Mouse (Mus musculus) embryo, embryonic 11.5 days (tissue): ENCODE measurements around the gene Gm48552.

Experiments used
- DNase-seq: peaks from one replicate; pipeline ENCODE4 v3.0.0-alpha.2; 2012; ENCODE audit warnings: low read depth, low spot score

The Gm48552 gene

DNA sequence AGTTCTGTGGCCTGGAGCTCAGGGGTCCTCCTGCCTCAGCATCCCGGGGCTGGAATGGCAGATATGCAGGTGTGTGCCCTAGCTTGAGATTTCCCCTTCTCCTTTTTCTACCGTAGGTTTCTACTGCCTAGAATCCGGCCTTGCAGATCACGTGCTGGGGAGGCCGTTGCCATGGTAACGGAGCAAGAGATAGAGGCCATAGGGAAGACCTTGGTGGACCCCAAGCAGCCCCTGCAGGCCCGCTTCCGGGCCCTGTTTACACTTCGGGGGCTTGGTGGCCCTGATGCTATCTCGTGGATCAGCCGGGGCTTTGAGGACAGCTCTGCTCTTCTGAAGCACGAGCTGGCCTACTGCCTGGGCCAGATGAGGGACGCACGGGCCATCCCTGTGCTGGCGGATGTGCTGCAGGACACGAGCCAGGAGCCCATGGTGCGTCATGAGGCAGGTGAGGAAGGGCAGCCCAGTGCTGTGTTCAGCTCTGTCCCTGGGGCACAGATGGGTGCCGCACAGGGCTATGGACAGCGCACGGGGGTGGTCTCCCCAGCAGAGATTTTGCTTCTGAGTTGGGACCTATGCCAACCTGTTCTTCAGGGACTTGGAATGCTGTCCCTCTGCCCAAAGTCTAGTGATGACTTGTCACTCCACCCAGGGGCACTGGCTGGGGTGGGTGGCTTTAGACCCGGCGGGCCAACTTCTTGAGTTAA lies 3.0 kb upstream of the Gm48552 start:
- DNase-seq, result no peak

DNA sequence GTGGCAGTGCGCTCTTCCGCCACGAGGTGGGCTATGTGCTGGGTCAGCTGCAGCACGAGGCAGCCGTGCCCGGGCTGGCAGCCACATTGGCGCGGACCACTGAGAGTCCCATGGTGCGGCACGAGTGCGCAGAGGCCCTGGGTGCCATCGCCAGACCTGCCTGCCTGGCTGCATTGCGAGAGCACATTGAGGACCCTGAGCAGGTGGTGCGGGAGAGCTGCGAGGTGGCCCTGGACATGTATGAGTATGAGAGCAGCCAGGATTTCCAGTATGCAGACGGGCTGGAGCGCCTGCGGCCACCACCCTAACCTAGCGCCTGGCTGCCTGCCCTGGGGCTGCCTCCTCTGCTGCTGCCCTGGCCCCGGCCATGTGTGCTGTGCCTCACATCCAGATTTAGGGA lies 1.1 kb upstream of the Gm48552 start:
- no peak for DNase-seq

DNA sequence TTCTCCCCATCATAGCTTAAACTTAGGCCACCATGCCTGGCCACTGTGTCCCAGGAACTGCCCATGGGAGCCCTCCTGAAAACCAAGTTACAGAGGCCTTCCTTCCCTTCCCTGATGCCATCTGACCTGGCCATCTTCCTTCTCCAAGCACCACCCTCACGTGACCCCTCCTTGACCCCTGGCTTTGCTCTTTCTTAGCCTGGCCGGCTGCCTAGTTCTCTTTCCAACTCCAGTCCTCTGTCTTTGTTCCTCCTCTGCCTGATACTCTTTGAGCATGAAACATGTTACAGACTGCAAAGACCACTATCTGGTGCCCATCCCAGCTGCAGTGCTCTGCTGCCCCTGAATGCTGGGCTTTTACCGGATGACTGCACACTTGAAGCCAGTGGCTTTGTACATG lies 568 bp downstream of the Gm48552 start:
- DNase-seq, result no peak

DNA sequence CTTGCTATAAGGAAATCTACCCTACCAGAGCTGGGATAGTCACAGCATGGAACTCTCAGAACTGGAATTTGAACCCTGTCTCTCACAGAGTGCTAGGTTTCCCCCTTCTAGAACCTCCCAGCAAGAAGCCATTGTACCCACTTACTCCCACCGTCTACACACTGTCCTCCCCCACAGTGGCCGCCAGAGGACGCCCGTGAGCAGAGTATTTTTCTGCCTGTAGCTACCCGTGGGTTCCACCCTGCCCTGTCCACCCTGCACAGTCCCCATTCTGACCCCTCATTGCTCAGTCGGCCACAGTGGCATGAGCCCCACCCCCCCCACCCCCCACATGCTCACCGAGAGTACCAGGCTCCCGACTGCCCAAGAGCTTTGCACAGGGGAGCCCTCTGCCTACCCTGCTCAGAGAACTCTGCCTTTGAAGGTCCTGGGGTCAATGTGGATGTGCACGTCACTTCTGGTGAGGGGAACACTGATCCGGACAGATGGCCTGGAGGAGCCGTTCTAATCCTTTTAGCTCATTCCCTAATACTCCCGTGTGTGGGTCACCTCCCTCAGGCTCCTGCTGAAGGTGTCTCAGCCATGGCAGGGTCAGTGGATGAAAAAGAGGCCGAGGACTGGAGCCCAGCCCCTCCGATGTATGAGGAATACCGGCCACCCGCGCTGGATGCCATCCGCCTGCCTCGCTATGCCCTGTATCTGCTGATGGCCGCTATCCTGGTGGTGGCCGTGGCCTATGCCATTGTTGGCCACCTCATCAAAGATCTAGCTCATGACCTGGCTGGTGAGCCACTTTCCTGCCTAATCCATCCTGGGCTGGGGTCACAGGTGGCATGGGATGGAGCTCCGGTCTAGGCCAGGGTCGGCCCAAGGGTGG lies 1.2 kb downstream of the Gm48552 start:
- DNase-seq, result no peak

DNA sequence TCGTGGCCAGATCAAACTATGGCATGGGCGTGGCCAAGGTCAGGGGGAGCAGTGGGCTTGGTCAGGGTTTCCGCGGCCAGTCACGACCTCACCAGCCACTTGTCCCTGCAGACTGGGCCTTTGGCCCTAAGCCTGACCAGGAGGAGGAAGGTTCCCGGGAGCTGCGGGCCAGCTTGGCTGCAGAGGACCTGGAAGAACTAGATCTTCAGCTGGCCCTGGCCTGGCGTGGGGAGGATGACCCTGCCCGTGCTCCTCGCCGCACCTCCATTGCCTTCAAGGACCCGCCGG lies 1.8 kb downstream of the Gm48552 start:
- DNase-seq, result no peak

DNA sequence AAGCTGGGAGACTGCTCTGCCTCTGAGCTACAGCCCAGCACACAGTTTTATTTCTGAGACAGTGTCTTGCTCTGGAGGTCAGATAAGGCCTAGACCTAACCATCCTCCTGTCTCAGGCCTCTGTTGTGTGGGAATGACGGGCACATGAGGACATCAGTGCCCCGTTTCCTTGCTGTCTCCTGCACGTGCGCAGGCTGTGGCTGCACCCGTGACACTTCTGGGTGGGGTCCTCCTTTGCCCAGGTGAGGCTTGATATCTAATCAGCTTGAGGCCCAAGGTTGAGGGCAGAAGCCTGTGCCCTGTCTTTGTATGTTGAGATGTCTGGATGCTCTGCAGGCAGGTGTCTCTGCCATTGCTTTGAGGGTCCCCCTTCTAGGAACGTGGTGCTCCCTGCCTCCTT lies 3.5 kb downstream of the Gm48552 start:
- no peak for DNase-seq

DNA sequence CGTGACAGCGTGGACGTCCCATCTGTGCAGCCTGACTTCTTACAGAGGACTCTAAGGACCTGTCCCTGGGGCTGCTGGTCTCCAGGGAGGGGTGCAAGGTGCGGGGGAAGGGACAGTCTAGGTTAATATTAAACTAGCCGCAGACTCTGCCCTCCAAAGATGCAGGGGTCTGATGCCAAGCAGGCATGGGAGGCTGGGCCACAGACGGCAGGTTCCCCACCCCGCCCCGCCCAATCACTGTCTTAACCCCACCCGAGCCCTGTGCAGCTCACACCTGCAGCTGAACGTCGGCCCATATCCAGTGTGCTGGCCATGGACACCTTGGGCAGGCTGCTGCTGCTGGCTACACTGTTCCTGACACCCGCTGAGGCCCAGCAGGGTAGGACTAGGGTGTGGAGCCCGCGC lies 4.0 kb downstream of the Gm48552 start, which contains the start of gene Smim24:
Gene Smim24 (plus strand): TSS at position 271 of the 405 bp plus-strand sequence.
- DNase-seq, result no peak

DNA sequence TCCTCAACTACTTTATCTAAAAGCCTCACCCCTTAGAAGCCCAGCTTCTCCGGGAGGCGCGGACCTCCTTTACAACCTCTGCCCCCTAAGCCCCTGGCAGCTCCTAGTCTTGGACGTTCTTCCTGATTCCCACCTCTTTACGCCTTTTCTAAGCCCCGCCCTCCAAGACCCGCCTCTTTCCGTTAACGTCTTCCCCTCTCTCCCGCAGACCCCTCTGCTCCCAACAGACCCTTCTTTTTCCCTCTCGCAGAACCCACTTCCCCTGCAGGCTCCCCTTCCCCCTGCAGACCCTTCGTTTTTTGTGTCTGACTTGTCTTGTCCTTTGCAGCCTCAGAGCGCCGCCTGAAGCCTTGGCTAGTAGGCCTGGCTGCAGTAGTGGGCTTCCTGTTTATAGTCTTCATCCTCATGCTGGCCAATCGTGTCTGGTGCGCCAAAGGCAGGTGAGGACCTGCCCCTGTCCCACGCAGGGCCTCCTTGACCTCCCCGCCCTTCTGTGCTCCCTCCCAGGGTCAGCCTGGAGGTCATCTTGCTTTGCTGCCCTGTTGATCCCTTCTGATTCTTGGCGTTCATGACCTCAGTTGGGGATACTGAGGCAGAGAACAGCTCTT lies 4.8 kb downstream of the Gm48552 start:
- DNase-seq, result no peak

DNA sequence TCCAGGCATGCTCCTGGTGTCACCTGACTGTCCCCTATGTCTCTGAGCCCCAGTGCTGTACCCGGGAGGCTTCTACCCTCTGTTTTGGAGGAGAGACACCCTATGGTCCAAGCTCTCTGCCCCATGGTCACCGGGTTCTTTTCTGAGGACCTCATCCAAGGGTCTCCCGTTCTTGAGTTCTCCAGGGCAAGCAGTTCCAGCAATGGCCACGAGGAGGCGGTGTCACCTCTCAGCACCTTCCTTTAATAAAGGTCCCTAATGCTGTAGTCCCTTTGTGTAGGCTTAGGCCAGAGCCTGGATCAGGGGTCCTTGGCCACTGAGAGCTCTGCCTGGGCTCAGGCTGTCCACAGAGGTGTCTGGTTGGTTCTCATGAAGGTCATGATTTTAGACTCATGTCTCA lies 6.3 kb downstream of the Gm48552 start:
- DNase-seq, result no peak

DNA sequence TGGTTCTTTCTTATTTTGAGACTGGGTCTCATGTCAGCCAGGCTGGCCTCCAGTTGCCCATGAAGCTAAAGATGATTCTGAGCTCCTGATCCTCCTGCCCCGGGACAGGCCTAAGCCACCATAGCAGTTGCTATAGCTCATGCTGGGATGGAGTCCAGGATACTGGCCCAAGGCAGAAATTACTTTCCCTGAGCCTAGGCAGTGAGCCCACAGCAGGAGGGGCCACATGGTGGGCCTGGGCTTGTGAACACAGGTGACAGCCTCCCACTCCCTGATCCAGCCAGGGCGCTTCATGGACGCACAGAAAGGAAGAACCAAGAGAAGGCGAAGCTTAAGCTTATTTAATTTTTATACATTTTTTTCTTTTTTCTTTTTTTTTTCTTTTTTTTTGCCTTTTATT lies 7.1 kb downstream of the Gm48552 start:
- DNase-seq, result no peak

DNA sequence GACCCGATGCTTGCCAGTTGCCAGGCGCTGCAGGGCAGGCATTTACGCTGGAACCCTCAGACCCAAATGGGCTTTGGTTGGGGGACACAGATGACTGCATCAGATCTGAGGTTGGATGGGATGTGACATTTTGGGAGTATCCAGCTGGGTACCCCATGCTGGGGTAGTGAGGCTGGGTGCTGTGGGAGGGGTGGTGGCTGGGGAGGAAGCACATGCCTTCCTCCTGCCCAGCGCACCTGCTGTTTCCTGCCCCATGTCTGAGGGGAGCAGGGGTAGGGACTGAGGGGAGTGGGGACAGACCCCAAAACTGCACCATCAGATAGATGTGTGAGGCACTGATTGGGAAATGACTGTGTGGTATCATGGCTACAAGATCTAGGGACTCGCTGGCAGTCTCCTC lies 7.9 kb downstream of the Gm48552 start:
- no peak for DNase-seq

DNA sequence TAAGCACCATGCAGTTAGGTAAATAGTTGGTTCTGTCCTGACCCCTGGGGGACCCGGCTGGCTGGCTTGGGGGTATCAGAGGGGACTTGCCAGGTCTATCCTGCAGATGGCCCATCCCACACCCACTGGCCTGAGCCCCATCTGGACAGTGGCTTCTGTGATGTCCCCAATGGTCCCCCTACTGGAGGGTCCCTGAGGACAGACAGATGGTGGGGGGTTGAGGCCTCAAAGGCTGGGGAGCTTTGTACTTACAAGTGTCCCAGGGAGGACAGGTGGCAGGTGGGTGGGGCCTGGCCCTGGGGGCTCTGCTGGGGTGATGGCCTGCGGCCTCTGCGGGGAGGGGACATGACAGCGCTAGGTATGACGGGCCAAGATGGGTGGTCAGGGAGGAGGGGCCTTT lies 10.5 kb downstream of the Gm48552 start:
- no peak for DNase-seq

DNA sequence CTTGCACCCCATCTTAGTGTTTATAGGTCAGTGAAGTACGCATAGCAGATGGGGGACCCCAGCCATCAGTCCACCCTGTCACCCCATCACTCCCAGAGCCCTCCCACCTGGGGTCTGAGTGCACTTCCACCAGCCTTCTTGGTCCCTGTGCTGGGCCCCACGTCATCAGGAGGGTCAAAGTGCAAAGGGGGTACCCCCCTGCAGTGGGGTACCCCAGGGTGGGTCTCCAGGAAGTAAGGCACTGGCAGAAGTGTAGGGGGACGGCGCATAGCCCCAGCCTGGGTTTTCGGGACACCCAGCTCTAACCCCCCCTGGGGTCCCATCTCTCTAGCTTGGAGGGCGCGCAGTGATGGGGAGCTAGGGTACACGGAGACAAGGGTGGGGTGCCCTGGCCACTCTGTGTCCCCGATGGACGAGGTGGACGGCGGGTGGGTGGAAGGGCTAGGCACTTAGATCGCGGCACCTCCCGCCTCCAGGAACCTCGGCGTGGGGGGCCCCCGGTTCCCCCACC lies 11.0 kb downstream of the Gm48552 start:
- DNase-seq, result no peak

DNA sequence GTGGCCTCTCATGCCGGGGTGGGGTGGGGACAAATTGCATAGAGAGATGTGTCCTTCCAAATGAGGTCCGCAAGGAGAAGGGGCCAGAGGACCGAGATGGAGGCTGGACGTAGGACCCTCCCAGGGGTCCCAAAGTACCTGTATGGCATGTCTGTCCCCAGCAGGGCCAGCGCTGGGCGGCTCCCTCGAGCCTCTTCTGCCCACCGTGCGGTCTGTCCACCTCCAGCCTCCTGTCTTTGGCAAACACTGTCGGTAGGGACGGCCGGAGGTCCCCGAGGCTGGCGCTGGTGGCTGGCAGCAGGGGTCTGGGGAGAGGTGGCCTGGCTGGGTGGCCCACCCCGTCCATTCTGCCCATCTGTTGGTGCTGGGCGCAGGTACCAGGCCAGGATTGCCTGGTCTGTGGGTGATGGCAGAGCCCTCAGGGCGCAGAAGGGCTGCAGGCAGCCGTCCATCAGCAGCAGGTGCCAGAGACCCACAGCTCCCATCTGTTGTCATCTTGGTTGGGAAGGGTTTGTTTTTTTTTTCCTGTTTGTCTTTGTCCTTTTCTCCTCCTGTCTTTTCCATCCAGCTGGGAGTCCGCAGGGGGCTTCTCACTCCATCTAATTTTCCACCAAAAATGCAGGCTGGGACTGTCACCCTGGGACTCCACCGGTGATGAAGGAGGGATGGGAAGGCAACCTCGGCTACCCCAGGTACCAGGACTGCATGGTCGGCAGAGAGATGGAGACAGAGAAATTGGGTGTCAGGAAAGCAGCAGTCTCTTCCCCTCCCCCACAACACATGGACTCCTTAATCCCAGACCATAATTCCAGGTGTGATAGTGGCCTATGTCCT lies 11.8 kb downstream of the Gm48552 start:
- DNase-seq, result no peak

DNA sequence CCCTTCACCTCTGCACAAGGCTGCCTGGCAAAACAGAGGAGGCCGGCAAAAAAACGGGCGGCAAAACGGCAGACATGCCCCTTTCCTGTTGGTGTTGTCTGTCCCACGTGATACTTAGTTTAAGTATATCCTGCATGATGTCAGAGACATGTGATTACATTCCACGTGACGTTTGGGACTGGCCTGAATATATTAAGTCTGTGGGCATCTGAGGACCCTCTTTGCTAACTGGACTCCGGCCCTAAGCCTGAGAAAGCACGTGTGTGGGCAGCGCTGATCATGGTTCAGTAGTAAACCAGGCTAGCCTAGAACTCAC lies 12.4 kb downstream of the Gm48552 start:
- no peak for DNase-seq

DNA sequence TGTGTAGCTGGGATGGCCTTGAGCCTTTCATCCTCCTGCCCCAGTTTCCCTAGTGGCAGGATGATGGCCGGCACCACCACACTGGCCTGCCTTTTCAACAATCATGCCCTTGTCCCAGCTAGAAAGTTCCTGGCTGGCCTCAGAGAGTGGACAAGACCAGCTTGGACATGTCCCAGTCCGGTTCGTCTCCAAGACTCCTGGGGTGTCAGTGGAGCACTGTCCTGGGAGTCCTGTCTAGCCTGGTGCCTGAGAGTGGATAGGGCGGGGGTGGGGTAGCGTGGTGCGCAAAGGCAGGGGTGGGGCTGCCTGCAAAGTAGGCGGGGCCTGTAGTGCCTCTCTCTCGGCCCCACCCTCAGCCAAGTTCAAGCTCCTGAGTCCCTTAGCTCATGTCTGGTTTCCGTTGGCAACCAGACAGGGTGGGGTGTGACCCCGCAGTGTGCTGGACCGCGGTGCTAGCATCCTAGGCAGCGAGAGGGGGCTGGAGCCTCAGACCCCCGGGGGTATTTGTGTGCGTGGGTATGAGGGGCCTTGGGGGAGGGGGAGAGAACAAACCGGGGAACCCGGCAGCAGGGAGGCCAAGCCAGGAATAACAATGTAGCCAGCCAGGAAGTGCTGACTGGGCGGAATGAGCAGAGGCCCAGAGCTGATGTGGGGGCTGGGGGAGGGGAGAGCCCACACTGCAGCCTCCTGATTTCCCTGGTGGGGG lies 12.9 kb downstream of the Gm48552 start:
- peak; percentile 73 for DNase-seq

DNA sequence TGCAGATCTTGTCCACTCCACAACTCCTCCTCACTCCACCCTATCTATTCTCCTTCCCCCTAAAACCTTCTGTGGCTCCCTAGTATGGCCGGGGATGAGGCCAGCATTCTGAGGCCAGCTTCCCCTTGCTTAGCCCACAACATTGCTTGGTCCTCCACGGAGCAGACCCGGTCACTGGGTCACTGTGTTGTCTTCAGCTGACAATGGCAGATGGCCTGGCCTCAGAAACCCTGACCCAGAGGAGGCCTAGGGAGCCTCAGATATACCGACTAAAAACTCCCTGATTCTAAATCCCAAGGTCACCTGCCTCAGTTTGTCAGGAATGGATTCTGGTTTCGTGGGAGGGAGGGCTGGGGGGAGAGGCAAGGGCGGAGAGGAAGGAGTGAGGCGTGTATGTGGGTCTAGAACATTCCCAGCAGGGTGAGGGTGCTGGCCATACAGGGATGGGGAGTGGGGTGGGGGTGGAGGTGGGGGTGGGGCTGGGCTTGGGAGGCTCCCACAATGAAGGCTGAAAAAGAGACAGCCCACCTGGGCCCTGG lies 13.5 kb downstream of the Gm48552 start:
- no peak for DNase-seq

DNA sequence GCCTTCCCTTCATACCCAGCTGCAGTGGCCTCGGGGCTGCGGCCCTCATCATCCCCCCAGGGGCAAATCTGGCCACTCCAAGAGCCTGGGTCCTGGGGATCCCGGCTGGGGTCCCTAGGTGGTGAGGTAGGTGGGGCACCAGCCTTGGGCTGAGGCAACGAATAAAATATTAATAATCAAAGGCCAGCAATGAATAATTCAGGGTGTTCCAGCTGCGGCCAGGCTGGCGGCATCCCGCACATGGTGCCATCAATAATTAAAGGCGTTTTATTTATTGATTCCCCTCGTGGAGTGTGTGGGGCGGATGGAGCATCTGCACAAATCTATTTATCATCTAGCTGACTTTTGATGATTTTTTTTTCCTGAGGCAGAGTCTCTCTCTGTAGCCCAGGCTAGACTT lies 14.7 kb downstream of the Gm48552 start:
- DNase-seq, result no peak

DNA sequence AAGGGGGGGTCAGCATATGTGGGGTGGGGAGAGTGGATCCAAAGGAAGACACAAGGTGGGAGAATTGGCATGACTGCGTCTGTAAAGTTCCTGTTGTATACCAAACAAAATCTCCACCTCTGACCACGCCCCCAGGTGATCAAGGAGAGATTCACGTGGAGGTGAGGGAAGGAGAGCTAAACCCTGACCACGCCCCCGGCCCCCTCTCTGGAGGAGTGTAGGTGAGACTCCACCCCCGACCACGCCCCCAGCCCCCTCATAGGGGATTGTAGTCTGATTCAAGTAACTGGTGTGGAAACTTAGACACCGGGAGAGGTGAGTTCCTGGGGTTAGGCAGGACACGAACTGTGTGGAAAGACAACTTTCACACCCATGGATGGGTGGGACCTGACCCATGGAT lies 15.3 kb downstream of the Gm48552 start:
- no peak for DNase-seq

DNA sequence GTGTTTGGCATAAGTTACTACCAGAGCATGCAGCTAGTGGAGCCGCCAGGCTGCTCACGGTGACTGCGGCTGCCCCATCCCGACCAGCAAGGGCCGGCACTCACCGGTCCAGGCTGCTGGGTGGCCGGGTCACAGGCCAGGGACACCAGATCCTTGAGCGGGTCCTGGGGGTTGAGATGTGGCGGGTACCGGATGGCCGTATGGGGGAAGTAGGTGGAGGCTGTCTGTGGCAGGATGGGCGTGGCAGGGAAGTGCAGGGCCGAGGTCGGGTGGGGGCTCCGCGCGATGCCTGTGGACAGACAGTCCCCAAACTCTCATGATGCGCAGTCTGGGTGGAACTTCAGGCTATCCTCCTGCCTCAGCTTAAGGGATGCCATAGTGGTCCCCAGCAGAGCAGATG lies 15.9 kb downstream of the Gm48552 start:
- DNase-seq, result no peak

DNA sequence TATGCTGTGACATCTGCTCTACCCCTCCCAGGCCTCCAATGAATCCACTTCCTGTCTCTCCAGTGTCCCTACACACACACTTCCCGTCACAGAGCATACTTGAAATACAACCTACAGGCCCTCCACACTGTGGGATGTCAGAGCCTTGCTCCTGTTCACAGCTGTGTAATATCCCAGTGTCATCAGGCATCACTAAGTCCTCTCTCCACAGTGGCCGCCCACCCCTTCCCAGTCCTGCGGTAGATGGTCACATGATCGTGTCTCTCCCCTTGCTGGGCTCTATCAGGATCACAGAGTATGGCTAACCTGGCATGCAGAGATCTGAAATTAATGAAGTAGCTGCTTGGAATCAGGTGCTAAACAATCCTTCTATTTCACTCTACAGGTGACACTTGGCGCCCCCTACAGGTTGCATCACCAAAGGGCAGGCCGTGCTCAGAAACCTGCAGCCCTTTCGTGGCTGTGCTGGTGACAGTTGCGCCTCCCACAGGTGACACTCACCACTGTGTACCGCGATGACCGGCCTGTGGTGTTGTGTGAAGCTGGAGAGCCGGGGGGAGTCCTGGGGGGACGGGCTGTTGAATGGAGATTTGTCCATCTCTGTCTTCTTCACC lies 16.9 kb downstream of the Gm48552 start:
- no peak for DNase-seq
